Mouse (Mus musculus) myocyte (in vitro differentiated cells): ENCODE data around the gene Gprasp2.
"Not testable (repeated sequence)": the region's sequence is repeated elsewhere in the genome, so short reads cannot be mapped to it uniquely, and the experiment has no call there.

Source experiments
- CEBPB ChIP-seq: IDR thresholded peaks from 2 replicates; pipeline ENCODE4 v1.6.1; 2011; ENCODE audit warnings: mild to moderate bottlenecking, moderate library complexity; ENCODE audit not compliant: poor library complexity, insufficient read depth, severe bottlenecking
- POLR2A ChIP-seq: IDR thresholded peaks from one replicate; pipeline ENCODE4 v1.6.1; 2011; ENCODE audit warnings: low read depth, mild to moderate bottlenecking, control low read depth, moderate library complexity; ENCODE audit not compliant: insufficient read length
- POLR2AphosphoS2 ChIP-seq: IDR thresholded peaks from one replicate; pipeline ENCODE4 v1.6.1; 2011; ENCODE audit warnings: low read depth, control low read depth; ENCODE audit not compliant: insufficient read length
- TCF12 ChIP-seq: IDR thresholded peaks from one replicate; pipeline ENCODE4 v1.6.1; 2011; ENCODE audit warnings: mild to moderate bottlenecking, control low read depth; ENCODE audit not compliant: poor library complexity, insufficient read depth, severe bottlenecking
- USF1 ChIP-seq: IDR thresholded peaks from one replicate; pipeline ENCODE4 v1.6.1; 2011; ENCODE audit warnings: low read depth, mild to moderate bottlenecking, control low read depth, moderate library complexity

- TF ChIP-seq USF1, POLR2AphosphoS2, CEBPB, POLR2A, TCF12: not testable (repeated sequence)
Measured at GRCm38 (mm10) chrX:135835896-135836295, 2.9 kb upstream of the Gprasp2 start.
